Mouse (Mus musculus) adrenal gland, adult 8-10 months (tissue): ENCODE data around the gene Ccdc162. TPM values are rescaled to one million over a fixed set of nuclear protein-coding genes. Genes with fewer than 3 reads are reported as not detected.
A peak's percentile ranks its signal among the peaks of the same experiment; 100 is the strongest.

Source experiments
- DNase-seq: peaks from one replicate; pipeline ENCODE4 v3.0.0; 2022
- total RNA-seq, 4 experiments: library from RNA; stranded (reverse); gene quantifications; 2 replicates each; pipeline ENCODE4 v1.2.4; 2022

Gene Ccdc162
- total RNA-seq, 4 experiments from 2014 or later = 0.35 to 1.4 (median 0.58) TPM

DNA sequence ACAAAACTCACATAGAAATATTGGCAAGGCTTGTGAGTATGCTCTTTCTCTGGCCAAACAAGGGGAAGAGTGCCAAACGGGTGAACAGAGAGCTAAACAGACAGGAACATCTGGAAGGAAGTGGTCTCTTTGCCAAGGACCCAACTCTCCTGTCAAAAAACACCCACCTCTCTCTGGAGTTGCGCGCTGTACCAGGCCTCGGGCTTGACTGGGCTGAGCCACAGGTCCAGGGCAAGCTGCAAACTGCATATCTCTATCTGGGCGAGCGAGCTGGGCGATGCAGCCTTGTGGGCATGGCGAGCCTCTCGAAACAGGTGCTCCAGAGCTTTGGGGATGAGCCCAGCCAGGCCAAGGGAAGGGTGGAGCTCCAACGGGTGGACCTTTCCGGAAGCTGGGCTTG, 82.6 kb downstream of the Ccdc162 start:
- no peak for DNase-seq

DNA sequence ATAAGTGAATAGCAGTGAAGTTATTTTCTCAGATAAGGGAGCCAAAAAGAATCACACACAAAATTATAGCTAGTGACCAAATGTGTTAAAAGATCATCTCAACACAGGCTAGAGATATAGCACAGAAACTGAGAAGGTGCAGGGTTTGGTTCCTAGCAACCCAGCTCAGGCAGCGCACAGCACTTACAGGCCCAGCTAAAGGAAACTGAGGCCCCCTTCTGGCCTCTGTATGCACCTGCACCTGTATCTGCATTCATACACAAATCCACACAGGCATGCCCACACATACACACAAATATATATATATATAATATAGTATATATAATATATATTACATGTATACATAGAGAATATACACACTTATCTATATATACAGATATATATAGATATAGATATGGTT, 84.4 kb downstream of the Ccdc162 start:
- DNase-seq = no peak

DNA sequence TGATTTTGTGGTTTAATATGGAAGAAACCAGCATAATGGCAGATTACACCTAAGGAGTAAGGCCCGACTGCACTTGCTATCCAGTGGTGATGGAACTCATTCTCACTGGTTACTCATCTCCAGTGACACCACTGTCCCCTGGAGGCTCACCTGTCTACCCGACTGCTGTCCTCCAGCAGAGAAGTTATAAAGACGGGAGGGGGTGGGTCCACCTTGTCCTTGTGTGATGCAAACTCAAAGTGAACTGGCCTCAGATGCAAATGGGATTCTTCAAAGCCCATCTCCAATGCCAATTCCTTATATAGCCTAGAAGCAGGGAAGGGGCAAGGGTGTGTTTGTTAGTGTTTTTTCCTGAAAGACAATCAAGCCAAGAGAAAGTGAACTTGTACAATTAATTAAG, 89.4 kb downstream of the Ccdc162 start:
- no peak for DNase-seq

DNA sequence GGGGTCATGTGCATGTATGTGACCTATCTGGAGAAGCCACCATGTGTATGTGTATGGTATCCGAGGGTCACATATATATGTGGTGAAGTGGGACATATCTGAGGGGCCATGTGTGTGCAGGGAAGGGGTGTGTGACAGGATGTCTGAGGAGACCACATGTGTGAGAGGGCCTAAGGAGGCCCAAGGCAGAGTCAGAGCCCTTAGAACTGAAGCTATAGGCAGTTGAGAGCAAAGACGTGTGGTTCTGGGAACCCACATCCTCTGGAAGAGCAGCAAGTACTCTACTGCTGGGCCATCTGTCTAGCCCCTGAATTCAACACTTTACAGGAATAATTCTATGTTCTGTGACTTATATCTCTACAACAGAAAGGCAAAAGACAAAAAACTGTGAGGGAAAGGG, 96.4 kb downstream of the Ccdc162 start:
- DNase-seq = no peak

GRCm38 (mm10) chr10:41615487-41615886, 100.9 kb downstream of the Ccdc162 start:
- no peak for DNase-seq

- DNase-seq = no peak
Observed at GRCm38 (mm10) chr10:41611941-41612340, 104.5 kb downstream of the Ccdc162 start.

GRCm38 (mm10) chr10:41609475-41609874, 107.0 kb downstream of the Ccdc162 start:
- no peak for DNase-seq

GRCm38 (mm10) chr10:41608485-41608884, 107.9 kb downstream of the Ccdc162 start:
- DNase-seq = no peak

DNA sequence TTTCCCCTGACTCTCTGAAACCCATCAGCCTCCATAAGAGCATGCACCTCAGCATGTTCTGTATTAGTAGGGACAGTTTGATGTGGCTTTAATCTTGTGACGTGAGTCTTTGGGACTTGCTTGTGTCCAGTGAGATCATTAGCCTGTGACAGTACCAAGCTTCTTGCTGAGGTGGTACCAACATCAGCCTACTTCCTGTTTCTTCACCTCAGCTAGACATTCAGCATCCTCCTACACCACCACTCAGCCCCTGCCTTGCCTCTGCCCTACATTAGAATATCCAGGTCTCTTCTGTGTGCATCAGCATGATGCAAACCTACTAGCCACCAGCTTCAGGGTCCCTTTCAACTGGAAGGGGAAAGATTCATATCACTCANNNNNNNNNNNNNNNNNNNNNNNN, 113.8 kb downstream of the Ccdc162 start:
- no peak for DNase-seq

GRCm38 (mm10) chr10:41601898-41602545, 114.4 kb downstream of the Ccdc162 start:
- no peak for DNase-seq

DNA sequence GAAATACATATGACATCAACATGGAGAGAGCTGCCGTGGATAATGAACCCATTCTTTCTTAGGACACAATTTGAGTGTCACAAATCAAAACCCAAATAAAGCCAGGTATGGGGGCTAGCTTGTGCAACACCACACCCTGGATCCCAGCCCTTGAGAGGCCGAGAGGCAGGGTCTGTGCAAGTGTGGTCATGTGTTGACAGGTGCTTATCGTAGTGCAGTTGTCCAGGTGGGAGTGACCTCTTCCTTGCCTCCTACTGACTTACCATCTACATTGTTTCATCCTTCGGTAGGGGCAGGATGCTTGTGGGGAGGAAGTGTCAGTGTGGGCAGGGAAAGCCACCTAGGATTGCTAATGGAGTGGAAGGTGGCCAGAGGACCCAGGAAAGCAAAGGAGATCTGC, 115.1 kb downstream of the Ccdc162 start:
- DNase-seq = no peak

- no peak for DNase-seq
Observed at GRCm38 (mm10) chr10:41599051-41599450, 117.4 kb downstream of the Ccdc162 start.

- no peak for DNase-seq
Observed at GRCm38 (mm10) chr10:41598221-41598620, 118.2 kb downstream of the Ccdc162 start.

- no peak for DNase-seq
Observed at GRCm38 (mm10) chr10:41595550-41595949, 120.9 kb downstream of the Ccdc162 start.

- no peak for DNase-seq
Observed at GRCm38 (mm10) chr10:41594957-41595356, 121.5 kb downstream of the Ccdc162 start.

DNA sequence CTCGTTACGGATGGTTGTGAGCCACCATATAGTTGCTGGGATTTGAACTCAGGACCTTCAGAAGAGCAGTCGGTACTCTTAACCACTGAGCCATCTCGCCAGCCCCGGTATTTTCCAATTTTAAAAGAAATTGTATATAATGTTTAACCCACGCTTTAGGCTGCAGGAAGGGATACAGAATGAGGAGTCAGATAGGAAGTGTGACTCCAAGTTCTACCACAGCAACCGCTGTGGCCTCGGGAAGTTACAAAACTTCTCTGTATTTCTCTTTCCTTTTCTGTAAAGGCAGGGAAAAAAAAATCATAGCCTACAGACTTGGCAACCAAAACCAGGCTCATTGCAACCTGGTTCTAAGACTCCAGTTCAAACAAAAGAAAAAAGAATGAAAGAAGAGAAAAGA, 122.0 kb downstream of the Ccdc162 start:
- no peak for DNase-seq

GRCm38 (mm10) chr10:41588616-41589015, 127.8 kb downstream of the Ccdc162 start:
- no peak for DNase-seq

- DNase-seq = peak; percentile 47
Observed at GRCm38 (mm10) chr10:41586947-41587852, 129.2 kb downstream of the Ccdc162 start.

- no peak for DNase-seq
Observed at GRCm38 (mm10) chr10:41583383-41583782, 133.1 kb downstream of the Ccdc162 start.

DNA sequence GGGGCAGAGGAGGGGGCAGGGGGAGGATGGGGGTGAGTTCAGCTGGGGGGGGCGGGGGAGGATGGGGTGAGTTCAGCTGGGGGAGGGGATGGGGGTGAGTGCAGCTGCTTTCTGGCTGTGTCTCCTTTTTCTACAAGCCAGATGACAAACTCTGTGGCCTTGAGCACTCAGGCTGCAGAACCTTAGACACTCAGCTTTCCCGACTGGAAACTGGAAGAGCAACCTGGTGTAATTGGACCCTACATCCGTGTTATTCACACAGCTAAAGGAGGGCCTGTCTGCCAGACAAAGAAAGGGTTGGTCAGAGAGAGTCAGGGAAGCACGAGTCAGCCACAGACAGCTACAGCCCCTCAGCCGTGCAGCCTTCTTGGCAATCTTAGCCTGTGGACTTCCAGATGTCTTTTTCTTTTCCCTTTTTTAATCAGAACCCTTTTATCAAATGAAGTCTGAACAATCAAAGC, 133.5 kb downstream of the Ccdc162 start:
- no peak for DNase-seq

GRCm38 (mm10) chr10:41580441-41580840, 136.0 kb downstream of the Ccdc162 start:
- DNase-seq = no peak

DNA sequence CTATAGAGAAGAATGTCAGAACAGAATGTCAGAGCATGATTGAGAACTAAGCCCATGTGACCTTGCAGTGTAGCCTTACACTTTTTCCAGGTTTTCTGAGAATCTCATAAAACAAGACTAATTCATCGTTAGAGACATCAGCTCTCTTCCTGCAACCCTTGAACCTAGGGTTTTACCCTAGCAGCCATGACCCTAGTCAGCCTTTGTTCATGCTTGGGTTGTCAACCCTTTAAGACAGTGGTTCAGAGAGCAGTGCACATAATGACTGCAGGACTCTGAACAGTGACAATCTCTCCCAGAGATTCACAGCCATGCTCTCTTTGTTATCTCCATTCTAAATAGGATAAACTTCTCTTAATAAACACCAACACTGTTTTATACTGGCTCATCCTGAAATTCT, 137.9 kb downstream of the Ccdc162 start:
- DNase-seq = no peak

- no peak for DNase-seq
Observed at GRCm38 (mm10) chr10:41576328-41576833, 140.1 kb downstream of the Ccdc162 start.
